Mouse (Mus musculus): ENCODE results near the gene Mrpl12.
"Not testable (repeated sequence)": the region's sequence is repeated elsewhere in the genome, so short reads cannot be mapped to it uniquely, and the experiment has no call there.

Gene Mrpl12

DNA sequence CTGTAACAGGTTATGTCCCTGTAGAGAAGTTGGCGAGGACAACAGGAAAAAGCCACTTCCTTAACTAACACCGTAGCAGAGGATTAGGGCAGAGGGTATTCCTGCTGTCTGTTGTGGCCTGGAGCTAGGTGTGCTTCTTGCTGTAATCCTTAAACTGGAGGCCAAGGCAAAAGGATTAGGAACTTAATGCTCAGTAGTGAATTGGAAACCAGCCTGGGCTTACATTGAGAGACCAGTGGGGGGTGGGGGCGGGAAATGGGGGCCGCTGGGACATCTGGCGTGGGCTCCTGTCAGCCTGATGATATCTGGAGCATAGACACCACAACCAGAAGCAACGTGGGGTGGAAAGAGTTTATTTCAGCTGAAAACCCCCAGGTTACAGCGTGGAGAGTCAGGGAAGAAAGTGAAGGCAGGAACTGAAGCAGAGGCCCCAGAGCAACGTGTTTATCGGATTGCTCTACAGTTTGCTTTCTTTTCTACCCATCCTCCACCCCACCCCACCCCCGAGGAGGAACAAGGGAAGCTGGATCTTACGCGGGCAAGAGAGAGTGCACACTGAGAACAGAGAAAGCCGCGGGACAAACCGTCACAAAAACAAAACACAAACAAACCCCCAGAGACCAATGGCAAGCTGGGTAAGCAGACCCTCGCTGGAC is 26.1 kb downstream of the Mrpl12 start:
- DNase-seq: no peak

DNA sequence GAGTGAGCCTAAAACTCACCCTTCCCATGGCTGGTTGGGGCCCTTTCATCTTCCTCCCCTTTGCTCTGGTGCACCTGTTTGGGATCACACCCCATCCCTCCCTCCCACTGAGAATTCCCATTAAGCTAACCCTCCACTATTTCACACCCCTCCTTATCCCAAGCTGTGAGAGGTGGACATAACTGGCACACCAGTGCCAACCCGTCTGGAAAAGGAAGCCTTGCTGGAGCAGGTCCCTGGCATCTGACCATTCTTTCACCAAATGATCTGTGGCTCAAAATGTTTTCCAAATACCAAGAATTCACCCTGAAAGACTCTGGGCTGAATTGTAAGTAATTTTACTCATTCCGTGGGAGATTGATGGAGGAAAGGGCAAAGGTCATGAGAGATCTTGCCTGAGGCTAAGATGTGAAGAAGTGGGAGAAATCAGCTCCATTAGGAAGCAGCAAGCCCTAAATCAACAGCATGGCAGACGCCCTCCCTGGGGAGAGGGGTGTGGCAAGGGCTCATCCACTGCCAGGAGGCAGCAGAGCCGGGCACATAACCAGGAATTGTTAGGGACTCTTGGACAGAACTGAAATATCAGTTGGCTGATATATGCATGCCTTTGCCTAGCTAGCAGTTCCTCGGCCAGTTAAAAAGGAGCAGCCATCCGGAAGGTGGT is 28.5 kb downstream of the Mrpl12 start:
- DNase-seq: no peak

DNA sequence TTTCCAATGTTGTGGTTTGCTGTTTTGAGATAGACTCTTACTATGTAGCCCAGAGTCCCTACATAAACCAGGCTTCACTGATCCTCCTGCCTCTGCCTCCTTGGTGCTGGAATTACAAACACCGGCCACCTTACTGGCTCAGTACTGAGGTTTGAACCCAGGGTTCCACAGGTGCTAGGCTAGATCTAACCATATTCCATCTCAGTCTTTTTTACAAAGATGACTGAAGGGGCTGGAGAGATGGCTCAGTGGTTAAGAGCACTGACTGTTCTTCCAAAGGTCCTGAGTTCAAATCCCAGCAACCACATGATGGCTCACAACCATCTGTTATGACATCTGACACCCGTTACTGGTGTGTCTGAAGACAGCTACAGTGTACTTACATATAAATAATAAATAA is 29.8 kb downstream of the Mrpl12 start:
- DNase-seq: not testable (repeated sequence)

DNA sequence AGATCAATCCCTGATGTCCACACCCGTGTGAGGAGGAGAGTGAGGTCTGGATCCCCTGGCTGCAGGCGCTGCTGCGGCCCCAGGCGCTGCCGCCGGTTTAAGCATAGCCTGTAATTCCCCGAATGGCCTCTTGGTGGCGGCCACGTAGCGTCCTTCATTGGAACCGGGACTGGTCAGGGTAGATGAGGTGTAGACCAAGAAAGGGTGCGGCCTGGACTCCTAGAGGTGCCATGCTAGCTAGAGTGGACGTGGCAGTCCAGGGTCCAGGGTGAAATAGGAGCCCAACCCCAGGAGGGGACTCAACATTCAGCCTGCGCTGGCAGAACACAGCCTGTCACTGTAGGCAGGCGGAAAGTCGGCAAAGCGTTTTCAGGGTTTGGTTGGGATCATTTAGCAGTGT is 31.2 kb downstream of the Mrpl12 start:
- DNase-seq: peak; percentile 93

DNA sequence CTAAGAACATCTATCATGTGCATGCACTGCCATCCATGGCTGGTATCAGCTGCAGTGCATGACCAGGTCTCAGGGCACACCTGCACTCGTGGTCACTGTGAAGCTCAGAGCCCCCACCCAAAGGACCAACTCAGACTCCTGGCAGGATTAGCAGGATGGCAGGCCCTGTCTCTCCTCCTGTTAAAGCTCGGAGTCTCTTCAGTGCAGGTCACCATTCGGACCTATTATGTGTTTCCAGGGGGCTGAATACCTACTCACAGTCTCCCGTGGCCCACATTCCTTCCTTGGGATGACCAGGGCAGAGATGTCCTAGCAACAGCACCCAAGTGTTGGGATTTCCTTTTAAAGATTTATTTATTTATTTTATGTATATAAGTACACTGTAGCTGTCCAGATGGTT is 32.7 kb downstream of the Mrpl12 start:
- no peak for DNase-seq

DNA sequence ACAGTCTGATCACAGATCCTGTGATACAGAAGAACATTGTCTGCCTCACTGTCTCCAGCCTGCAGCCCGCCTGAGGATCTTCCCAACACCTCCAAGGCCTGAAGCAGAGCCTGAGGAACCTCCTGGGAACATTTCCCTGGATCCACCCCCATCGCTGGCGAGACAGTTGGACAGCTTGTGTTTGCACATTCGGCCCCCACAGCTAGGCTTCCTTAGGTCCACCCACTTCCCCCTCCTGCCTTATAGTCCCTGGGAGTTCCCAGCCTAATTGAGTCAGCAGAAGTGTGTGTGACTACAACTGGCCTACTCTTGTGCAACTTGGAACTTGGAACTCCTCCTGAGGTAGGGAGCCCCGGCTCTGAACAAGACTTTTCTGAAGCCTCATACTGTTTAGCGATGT is 33.6 kb downstream of the Mrpl12 start:
- DNase-seq: no peak

DNA sequence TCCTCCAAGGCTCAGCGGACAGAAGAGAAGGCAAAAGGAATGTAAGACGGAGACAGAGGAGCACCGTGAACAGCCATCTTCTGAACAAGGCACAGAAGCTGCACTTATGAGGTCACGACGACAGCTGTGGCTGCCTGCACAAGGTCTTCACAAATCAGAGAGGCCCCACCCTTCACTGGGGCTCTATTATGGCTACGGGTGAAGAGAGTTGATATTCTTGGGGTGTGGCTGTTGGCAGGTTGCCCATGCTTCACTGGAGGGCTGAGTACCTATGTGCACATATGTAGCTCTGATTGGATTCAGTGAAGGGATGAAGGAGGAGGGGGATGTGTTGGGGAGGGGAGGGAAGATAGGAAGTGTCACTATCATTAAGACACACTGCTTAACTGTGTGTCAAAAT is 34.1 kb downstream of the Mrpl12 start:
- no peak for DNase-seq

DNA sequence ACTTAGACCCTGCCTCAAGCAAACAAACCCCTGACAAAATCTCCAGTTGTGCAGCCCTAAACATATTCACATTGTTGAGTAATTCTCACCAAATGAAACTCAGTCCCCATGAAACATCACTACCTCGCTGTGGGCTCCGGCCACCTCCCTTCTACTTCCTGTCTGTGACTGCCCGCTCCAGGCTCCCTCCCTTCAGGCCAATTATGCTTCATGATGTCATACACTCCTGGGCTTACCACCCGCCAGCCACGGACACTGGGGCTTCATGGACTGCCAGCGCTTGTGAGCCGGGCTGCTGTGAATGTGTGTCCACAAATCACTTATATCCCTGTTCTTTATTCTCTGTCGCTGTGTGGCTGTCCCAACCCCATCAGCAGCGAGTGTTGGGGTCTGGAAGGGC is 35.3 kb downstream of the Mrpl12 start:
- DNase-seq: no peak

DNA sequence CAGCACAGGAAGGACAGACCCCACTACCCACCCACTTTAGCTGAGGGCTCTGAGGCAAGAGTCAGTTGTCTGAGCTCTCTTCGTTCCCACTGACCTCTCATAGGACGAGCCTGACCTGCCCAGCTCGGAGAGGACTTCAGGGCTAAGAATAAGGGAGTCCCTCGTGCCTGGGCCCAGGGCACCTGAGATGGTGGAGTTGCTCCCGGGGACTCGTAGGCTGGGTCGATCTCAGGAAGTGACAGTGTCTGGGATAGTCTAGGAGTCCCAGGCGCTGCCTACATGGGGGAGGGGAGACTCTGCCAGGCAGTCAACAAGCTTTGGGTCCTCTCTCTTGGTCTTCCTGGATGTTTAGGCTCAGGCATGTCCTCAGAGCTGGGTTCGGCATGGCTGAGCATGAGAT is 36.1 kb downstream of the Mrpl12 start:
- DNase-seq: no peak

DNA sequence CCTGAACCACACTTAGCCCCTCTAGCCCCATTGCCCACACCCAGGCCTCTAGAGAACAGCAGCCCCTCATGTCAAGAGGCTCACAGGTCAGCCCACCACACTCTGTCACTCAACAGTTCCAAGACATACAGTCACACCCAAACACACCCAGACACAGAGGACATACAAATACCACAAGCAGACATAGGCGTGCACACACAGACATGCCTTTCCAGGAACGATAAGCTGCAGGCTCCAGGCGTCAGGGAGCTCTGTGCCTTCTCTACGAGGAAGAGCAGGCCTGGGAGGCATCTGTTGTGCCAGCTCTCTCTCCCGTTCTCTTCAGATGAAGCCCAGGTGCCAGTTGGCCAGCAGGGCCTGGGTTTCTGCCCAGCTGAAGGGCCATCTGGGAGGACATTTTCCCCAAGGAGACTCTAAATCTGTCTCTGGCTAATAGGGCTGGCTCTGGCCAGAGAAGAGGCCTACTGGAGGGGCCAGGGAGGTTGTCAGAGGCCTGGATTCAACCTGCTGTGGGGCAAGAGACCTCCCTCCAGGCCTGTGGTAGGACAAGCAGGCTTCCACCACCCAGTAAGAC is 36.6 kb downstream of the Mrpl12 start:
- DNase-seq: peak; percentile 83

DNA sequence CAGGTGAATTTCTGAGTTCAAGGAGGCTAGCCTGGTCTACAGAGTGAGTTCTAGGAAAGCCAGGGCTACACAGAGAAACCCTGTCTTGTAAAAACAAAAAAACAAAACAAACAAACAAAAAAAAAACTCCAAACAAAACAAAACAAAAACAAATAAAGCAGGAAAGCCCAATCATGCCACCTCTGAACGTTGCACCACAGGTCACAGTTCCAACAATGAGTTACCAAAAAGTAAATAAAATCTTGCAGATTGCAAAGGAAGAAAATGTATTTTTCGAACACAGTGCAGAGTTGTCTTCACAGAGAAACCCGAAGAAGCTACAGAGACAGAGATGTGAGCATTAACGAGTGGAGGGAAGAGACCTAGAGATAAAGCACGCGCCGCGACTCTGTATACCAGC is 38.2 kb downstream of the Mrpl12 start:
- no peak for DNase-seq

DNA sequence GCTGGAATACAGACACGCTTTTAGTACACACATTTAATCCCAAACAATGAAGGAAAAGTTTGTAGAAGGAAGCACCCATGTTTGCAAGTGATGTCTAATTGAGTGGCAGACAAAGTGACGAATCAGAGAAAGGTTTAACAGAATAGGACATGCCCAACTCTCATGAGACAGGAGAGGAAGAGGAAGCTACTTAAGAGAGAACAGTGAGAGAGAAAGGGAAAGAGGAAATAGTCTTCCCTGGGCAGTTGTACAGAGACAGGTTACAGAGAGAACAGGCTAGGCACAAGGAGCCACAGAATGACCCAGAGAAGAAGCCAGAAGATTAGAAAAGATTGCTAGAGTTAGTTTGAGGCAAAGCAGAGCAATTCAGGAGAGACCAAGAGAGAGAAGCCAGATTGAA is 41.5 kb downstream of the Mrpl12 start:
- DNase-seq: no peak

DNA sequence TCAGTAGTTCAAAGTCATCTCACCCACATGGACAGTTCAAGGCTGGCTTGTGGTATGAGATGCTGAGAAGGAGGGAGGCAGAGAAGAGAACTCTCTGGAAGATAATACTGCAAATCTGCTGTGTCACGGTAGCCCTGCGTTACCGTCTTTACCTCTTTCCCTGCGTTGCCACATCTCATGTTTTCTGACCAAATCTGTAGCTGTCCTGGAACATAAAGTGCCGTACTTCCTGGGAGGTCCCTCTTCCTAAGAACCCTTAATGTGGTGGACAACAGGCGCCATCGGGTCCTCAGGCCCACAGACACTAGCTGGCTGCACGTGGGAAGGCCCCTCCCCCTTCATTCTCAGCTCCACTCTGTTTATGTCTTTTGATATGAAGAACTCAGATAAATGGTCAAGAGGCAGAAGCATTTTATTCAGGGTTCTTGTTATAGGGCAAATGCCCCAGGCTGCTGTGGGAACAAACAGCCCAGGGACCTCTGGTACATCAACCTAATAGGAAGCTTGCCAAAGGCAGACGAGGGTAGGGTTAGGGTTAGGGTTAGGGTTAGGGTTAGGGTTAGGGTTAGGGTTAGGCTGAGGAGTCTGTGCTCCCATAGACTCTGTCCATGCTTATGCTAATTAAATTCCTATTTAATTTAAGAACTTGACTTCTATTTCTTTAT is 43.4 kb downstream of the Mrpl12 start:
- DNase-seq: no peak

DNA sequence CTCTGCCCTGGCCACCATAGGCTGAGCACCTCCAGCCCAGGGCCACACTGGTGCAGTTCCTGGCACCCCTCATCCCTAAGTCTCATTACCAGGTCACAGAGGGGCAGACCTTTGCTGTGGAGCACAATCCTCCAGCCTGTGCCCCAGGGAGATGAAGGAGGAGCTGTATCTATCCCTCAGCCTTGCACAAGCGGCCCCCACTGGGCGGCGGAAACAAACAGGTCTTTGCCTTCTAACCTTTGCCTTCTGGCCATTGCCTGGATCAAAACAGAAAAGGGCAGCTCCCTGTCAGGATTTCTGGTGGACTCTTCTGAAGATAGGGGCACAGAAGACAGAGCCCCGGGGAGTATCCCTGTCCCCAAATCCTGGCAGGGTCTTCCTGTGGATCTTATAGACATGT is 44.5 kb downstream of the Mrpl12 start:
- no peak for DNase-seq

DNA sequence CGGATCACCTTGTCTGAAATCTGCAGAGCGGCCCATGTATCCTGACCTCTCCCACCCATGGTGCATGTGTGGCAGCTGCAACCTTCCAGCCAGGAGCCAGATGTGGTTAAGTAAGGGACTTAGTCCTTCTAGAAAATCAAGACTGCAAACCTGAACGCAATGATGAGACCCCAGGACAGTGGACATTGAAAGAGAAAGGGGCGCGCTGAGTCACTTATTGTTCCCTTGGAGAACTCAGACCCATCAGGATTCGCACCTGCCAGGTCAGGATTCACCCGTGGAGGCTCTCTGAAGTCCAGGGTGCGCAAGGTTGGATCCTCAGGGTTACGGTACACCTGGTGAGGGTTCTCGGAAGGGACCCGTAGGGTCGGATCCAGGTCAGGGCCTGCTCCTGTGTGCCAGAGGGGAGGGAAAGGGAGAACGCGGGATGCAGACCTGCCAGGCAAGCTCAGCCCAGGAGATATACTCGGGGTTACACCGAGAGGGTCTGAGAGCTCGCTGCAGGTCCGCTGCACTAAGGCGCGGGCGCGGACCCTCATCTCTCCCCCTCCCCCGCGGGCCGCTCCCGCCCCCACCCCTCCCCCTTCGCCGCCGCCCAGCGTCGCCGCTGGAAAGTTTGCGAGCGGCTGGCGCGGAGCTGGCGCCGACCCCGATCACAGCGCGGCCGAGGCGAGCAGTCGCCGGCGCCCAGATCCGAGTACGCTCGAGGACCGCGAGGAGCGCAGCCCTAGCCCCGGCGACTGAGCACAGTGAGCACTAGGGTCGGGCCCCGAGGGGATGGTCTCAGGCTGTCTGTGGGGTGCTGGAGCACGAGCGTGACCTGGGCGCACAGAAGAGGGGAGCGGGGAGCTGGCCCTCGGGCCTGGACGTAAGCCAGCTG is 45.9 kb downstream of the Mrpl12 start, which contains the start of gene Gcgr:
TSS of gene Gcgr (plus strand) at position 615 of the 880 bp plus-strand sequence.
- no peak for DNase-seq

DNA sequence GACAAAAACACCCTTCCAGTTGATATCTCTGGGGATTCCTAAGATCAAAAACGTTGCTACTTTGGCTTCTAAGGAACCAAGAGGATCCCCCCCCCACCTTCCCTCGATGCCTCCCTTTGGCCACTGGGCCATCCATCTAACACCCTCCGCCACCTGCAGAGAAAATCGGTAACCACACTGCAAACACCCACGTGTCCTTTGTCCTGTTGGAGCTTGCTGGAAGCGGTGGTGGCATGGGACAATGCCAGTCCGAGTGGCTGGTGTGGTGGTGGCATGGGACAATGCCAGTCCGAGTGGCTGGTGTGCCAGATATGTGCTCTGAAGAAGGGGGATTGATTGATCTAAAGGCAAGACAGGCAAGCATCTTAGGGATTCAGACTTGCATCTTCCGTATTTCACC is 47.2 kb downstream of the Mrpl12 start:
- DNase-seq: no peak

DNA sequence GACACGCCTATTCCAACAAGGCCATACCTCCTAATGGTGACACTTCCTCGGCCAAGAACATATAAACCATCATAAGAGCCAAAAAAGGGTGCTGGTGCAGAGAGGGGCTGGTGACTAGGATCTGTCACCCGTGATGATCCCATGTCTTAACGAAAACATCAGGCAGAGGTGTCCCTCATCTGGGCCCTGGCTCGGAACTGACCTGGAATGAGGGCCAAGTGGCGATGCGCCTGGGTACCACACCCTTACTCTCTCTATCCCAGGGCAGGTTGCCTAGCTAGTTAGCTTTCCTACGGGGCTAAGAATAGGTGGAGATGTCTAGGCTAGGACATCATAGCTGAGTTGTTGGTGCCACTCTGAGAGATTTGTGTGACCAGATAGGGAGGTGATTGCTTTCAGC is 49.7 kb downstream of the Mrpl12 start:
- no peak for DNase-seq

DNA sequence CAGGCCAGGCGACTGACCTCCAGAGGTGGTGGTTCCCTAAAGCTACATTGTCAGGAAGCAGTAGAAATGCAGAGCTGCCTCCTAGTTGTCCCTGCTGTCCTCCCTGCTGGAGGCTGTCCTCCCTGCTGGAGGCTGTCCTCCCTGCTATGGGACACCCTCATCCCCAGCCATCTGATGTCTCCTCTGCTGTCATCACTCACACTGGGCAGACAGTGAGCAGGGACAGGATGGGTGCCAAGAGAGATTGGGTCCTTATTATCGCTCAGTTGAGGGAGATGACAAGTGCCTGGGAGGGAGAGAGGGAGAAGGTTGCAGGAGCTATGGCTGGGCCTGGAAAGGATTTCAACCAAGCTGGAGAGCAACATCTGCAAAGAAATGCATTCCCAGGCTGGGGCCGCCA is 50.7 kb downstream of the Mrpl12 start:
- no peak for DNase-seq

DNA sequence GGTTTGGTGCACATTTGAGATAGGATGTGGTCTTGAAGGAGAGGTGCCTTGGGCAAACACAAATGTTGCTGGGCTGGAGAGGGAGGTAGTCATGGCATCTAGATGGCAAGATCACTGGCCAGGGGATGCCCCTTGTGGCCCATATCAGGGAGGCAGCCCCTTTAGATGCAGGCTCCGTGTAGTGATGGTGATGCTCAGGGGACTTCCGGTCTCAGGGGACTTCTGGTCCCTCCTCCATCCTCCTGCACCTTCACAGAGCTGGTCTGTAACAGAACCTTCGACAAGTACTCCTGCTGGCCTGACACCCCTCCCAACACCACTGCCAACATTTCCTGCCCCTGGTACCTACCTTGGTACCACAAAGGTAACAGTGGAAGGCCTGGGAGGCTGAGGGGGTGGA is 51.4 kb downstream of the Mrpl12 start:
- no peak for DNase-seq

DNA sequence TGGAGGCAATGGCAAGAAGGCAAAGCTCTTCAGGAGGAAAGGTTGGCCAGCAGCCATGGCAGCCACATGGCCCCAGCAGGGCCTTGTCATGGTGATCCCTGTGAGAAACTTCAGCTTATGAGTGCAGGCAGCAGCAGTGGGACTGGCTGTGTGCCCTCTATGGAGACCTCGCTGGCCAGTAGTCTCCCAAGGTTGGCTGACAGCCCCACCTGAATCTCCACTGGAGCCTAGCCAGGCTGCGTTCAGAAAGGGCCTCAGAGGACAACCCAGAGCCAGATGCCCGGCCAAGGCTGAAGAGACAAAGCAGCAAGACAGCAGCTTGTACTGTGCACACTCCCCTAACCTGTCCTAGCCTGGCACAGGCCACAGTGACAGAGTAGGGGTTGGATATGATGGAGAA is 54.1 kb downstream of the Mrpl12 start:
- DNase-seq: peak; percentile 82

Measured in cerebellum, adult 8-10 months (tissue).